Mouse (Mus musculus): Measurements from ENCODE around the gene Btbd3. TPM values are rescaled to one million over a fixed set of nuclear protein-coding genes. Genes with fewer than 3 reads are reported as not detected.

The Btbd3 gene
- polyA plus RNA-seq, 1 experiment = 2.8 TPM

DNA sequence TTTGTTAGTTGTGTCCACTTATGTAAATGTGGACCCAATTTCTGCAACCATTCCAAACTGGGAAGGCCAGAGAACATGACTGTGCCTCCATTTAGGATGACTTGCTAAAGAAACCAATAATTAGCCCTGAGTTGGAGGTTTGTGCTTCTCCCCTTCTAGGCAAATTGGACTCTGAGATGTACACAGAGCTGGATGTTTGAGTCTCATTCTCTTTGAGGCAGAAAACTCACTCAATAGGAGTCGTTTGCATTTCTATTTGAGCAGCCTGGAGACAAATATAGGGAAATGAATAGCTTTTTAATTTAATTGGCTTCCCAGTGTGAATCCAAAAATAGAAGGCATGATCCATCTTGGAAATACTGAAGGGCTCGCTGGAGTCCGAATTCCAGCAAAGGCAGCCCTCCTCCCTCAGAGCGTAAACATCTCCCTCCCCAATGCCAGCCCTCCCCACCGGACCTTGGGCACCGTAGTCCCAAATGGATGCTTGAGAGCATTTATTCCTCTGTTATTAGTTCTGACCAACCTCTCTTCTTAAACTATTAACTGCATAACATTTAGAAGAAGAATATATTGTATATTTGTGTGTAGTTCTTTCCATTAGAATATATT lies 81.6 kb downstream of the Btbd3 start:
- Histone ChIP-seq H3K36me3 (ENCODE audit: control insufficient read depth, insufficient read depth, low read length) (no peaks in the 10 kb centered on the region), H3K4me1 (ENCODE audit: control insufficient read depth, insufficient read depth, insufficient read length, low read length) (no peaks in the 10 kb centered on the region), H3K27me3 (ENCODE audit: control insufficient read depth, insufficient read depth, low read length) (no peaks in the 10 kb centered on the region), H3K27ac (ENCODE audit: insufficient read depth, low read depth, low read length) (no peak overlapping the region), H3K4me3 (ENCODE audit: low read depth, low read length) (no peak overlapping the region)
- 67% methylated on average over 6 of the region's 6 CpGs for WGBS
- no peak for TF ChIP-seq POLR2A (IDR thresholded peaks at IDR 0.05; ENCODE audit: low read depth, low read length)
- TF ChIP-seq CTCF (IDR thresholded peaks at IDR 0.05; ENCODE audit: extremely low read depth, insufficient read length, insufficient replicate concordance, low read depth, low read length) = no peak

DNA sequence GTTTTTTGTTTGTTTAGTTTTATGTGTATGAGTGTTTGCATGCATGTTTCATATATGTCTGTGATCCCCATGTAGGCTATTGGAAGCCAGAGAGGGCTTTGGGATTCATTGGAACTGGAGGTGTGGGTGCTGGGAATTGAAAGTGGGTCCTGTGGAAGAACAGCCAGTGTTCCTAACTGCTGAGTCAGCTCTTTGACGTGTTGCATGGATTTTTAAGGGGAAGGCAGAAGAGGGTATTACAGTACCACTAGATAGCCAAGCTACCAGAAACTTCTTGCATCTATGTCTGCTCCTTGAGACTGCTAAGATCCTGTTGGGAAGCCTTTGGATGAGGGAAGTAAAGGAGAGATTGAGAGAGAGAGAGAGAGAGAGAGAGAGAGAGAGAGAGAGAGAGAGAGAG lies 82.2 kb downstream of the Btbd3 start:
- Histone ChIP-seq H3K4me1 (ENCODE audit: control insufficient read depth, insufficient read depth, insufficient read length, low read length) (no peaks in the 10 kb centered on the region), H3K27ac (ENCODE audit: insufficient read depth, low read depth, low read length) (no peak overlapping the region), H3K4me3 (ENCODE audit: low read depth, low read length) (no peak overlapping the region), H3K27me3 (ENCODE audit: control insufficient read depth, insufficient read depth, low read length) (no peaks in the 10 kb centered on the region), H3K36me3 (ENCODE audit: control insufficient read depth, insufficient read depth, low read length) (no peaks in the 10 kb centered on the region)
- TF ChIP-seq CTCF (IDR thresholded peaks at IDR 0.05; ENCODE audit: extremely low read depth, insufficient read length, insufficient replicate concordance, low read depth, low read length) (no peak), POLR2A (IDR thresholded peaks at IDR 0.05; ENCODE audit: low read depth, low read length) (no peak)
- 67% methylated on average over 1 of the region's 1 CpGs for WGBS

DNA sequence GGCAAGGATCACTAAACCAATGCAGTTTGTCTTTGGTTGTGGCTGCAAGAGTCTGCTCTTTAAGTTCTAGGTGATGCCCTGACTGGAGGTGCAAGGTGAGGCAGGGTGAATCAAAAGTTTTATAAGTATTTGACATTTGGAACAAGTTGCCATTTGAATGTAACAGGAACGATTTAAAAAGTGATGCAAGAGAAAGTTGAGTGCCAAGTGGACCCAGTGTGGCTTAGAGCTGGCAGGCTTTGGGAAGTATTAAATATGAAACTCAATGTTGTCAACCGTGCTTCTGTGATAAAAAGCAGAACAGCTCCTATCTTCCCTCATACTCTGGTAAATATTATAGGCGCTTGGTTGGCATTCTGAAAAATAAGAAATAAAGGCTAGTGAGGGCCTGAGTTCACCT lies 99.0 kb downstream of the Btbd3 start:
- no peak overlapping the region for H3K4me3 ChIP-seq (ENCODE audit: low read depth, low read length)
- no peaks in the 10 kb centered on the region for H3K4me1 ChIP-seq (ENCODE audit: control insufficient read depth, insufficient read depth, insufficient read length, low read length)
- no peaks in the 10 kb centered on the region for H3K36me3 ChIP-seq (ENCODE audit: control insufficient read depth, insufficient read depth, low read length)
- no peak overlapping the region for H3K27ac ChIP-seq (ENCODE audit: insufficient read depth, low read depth, low read length)
- no peaks in the 10 kb centered on the region for H3K27me3 ChIP-seq (ENCODE audit: control insufficient read depth, insufficient read depth, low read length)
- TF ChIP-seq CTCF (IDR thresholded peaks at IDR 0.05; ENCODE audit: extremely low read depth, insufficient read length, insufficient replicate concordance, low read depth, low read length) = no peak
- no peak for TF ChIP-seq POLR2A (IDR thresholded peaks at IDR 0.05; ENCODE audit: low read depth, low read length)
- 74% methylated on average over 3 of the region's 3 CpGs for WGBS

DNA sequence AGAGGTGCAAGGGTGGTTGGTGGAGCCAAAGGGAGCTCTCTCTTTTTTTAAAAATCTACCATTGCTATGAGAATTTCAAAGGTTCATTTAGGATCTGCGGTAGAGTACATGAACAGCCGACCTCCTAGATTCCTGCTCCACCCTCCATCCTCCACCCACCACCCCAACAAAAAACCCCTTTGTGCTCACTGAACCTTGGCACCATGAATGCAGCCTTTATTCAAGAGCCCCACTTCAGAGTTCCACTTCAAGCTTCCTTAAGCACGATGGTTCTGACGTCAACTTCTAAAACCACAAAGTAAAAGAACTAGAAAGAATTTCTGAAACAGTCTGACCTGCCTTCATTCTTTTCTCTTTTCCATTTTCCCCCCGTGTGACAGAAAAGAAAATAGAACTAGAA lies 106.1 kb downstream of the Btbd3 start:
- Histone ChIP-seq H3K4me1 (ENCODE audit: control insufficient read depth, insufficient read depth, insufficient read length, low read length) (no peaks in the 10 kb centered on the region), H3K4me3 (ENCODE audit: low read depth, low read length) (no peak overlapping the region), H3K27me3 (ENCODE audit: control insufficient read depth, insufficient read depth, low read length) (no peaks in the 10 kb centered on the region), H3K27ac (ENCODE audit: insufficient read depth, low read depth, low read length) (no peak overlapping the region), H3K36me3 (ENCODE audit: control insufficient read depth, insufficient read depth, low read length) (no peaks in the 10 kb centered on the region)
- 62% methylated on average over 5 of the region's 5 CpGs for WGBS
- TF ChIP-seq POLR2A (IDR thresholded peaks at IDR 0.05; ENCODE audit: low read depth, low read length) (no peak), CTCF (IDR thresholded peaks at IDR 0.05; ENCODE audit: extremely low read depth, insufficient read length, insufficient replicate concordance, low read depth, low read length) (no peak)

DNA sequence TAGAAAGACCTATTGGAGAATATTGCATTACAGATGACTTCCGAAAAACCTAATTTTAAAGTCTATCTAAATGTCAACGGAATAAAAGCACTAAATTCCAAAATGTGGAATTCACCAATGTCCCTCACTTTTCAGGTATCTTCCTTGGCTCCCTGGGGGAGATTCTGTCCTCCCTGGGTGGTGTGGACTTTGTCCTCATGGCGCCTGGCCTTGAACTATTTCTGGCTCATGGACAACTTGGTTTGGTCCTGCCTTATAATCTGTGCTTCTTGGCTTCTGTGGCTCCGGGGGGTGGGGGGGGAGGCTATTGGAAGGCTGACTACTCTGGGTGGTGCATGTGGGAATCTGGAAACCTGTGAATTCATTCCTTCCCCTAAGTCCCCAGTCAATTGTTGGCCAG lies 109.0 kb downstream of the Btbd3 start:
- TF ChIP-seq POLR2A (IDR thresholded peaks at IDR 0.05; ENCODE audit: low read depth, low read length) (no peak), CTCF (IDR thresholded peaks at IDR 0.05; ENCODE audit: extremely low read depth, insufficient read length, insufficient replicate concordance, low read depth, low read length) (no peak)
- Histone ChIP-seq H3K4me3 (ENCODE audit: low read depth, low read length) (no peak overlapping the region), H3K27ac (ENCODE audit: insufficient read depth, low read depth, low read length) (no peak overlapping the region), H3K27me3 (ENCODE audit: control insufficient read depth, insufficient read depth, low read length) (no peaks in the 10 kb centered on the region), H3K36me3 (ENCODE audit: control insufficient read depth, insufficient read depth, low read length) (no peaks in the 10 kb centered on the region), H3K4me1 (ENCODE audit: control insufficient read depth, insufficient read depth, insufficient read length, low read length) (no peaks in the 10 kb centered on the region)
- WGBS = 77% methylated on average over 4 of the region's 4 CpGs

DNA sequence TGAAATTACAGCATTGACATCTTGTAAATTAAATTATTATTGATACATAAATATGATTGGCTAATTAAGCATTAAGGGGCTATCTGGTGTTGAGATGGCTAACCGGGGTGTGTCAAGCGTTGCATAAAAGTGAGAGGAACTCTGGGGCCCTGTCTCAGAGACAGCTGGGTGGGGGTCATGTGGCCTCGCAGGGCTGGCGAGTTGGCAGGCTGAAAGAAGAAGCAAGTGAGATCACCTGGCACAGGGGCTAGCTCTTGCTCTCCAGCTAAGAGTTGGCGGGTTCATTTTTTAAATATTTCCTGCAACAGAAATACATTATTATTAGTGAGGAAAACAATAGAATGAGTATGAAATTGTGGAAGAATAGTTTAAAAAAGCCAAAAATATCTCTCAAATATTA lies 118.2 kb downstream of the Btbd3 start:
- no peak overlapping the region for H3K27ac ChIP-seq (ENCODE audit: insufficient read depth, low read depth, low read length)
- H3K36me3 ChIP-seq (ENCODE audit: control insufficient read depth, insufficient read depth, low read length) = no peaks in the 10 kb centered on the region
- H3K4me1 ChIP-seq (ENCODE audit: control insufficient read depth, insufficient read depth, insufficient read length, low read length) = no peaks in the 10 kb centered on the region
- no peak overlapping the region for H3K4me3 ChIP-seq (ENCODE audit: low read depth, low read length)
- no peaks in the 10 kb centered on the region for H3K27me3 ChIP-seq (ENCODE audit: control insufficient read depth, insufficient read depth, low read length)
- 87% methylated on average over 5 of the region's 5 CpGs for WGBS
- no peak for TF ChIP-seq CTCF (IDR thresholded peaks at IDR 0.05; ENCODE audit: extremely low read depth, insufficient read length, insufficient replicate concordance, low read depth, low read length)
- no peak for TF ChIP-seq POLR2A (IDR thresholded peaks at IDR 0.05; ENCODE audit: low read depth, low read length)

DNA sequence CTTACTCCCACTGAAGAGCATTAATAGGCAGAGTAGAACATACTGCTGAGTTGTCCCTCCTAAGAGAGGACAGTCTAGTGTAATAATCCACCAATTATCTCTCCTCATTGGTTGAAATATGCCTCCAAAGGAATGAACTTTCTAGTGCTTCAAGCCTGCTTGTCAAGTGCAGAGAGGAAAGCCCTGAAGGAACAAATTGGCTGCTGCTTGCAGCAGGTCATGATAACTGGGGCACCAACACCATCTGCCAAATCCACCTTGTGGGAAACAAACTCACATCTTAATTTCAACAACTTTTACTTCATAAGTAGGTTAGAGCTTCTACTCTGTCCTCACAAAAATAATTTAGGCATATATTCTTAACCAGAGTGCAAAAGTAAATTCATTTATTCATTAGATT lies 122.5 kb downstream of the Btbd3 start:
- TF ChIP-seq CTCF (IDR thresholded peaks at IDR 0.05; ENCODE audit: extremely low read depth, insufficient read length, insufficient replicate concordance, low read depth, low read length) (no peak), POLR2A (IDR thresholded peaks at IDR 0.05; ENCODE audit: low read depth, low read length) (no peak)
- no peak overlapping the region for H3K4me3 ChIP-seq (ENCODE audit: low read depth, low read length)
- H3K4me1 ChIP-seq (ENCODE audit: control insufficient read depth, insufficient read depth, insufficient read length, low read length) = no peaks in the 10 kb centered on the region
- H3K27ac ChIP-seq (ENCODE audit: insufficient read depth, low read depth, low read length) = no peak overlapping the region
- H3K27me3 ChIP-seq (ENCODE audit: control insufficient read depth, insufficient read depth, low read length) = no peaks in the 10 kb centered on the region
- H3K36me3 ChIP-seq (ENCODE audit: control insufficient read depth, insufficient read depth, low read length) = no peaks in the 10 kb centered on the region

All from small intestine, adult 2 months (tissue).